Mouse (Mus musculus) CD4-positive naive resting alpha-beta T cell, adult 57 days (primary cell): ENCODE results near the gene Pik3r4. TPM values are rescaled to one million over a fixed set of nuclear protein-coding genes. Genes with fewer than 3 reads are reported as not detected.

Experiments used
- total RNA-seq: library from RNA; stranded (reverse); gene quantifications from one replicate; pipeline ENCODE4 v1.2.4, GENCODE M21; 2023

The Pik3r4 gene
- 51.8 TPM for total RNA-seq

DNA sequence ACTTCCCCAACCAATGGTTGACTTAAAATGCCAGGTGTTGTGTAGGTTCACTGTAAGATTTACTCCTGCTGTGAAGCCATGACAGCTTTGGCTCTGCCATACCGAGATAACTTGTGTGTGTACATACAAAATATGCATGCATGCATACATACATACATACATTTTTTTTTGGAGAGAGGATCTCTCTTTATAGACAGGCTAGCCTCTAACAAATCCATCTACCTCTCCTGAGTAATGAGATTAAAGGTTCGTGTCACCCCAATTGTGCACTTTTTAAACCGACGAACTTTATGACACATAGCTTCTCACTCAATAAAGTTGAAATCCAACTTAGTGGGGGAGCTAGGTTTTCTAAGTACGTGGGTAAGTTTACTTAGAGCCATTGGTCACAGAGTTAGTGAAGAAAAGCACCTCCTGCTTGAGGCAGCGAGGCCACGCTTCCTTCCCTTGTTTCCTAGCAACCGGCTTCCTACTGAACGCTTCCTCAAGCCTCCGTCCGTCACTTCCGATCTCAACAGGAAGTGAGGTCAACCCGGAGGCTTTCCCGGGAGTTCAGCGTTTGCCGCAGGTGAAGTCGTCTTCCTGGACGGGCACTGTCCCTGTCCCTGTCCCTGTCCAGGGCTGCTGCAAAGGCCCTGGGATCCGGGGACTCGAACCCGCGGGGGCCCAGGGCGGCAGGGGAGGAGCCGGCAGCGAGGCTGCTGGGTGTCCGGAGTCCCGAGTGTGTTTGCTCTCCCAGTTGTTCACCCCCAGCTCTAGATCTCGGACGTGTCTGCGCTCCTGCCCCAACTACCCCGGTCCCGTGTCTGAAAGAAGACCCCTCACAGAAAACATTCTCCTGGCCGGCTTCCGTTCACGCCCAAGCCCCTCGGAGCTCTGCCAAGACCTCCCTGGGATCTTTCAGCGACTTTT is at the start of gene Pik3r4:
Gene Pik3r4, plus strand, starts transcription at position 519 of the 912 bp plus-strand sequence.

Other genes starting within 250 kb of the Pik3r4 start
- 28.6 TPM for gene Aste1, start 247.6 kb upstream of the Pik3r4 start, total RNA-seq
- 0.18 TPM for gene Nek11, start 247.5 kb upstream of the Pik3r4 start, total RNA-seq
- gene Atp2c1, start 115.7 kb upstream of the Pik3r4 start, total RNA-seq, result 57.0 TPM
- gene Col6a6, start 185.2 kb downstream of the Pik3r4 start, total RNA-seq, result 1.5 TPM